Mouse (Mus musculus) liver, embryonic 13.5 days (tissue): ENCODE measurements around the gene Trim65. TPM values are rescaled to one million over a fixed set of nuclear protein-coding genes. Genes with fewer than 3 reads are reported as not detected.
"Not testable (repeated sequence)": the region's sequence is repeated elsewhere in the genome, so short reads cannot be mapped to it uniquely, and the experiment has no call there.

Source experiments
- ATAC-seq: fragments of 200-750 bp; cut with Nextera tagmentation; 2 replicates; pipeline ENCODE4 v1.8.0; 2017; ENCODE audit warnings: low read depth, mild to moderate bottlenecking, moderate number of reproducible peaks, moderate library complexity
- DNase-seq: peaks from one replicate; pipeline ENCODE4 v3.0.0; 2022
- H3K27ac ChIP-seq: fragments of 300-500 bp; sonication (generic); 2 replicates; pipeline ENCODE4 v1.5.1; 2015; ENCODE audit warnings: moderate library complexity, mild to moderate bottlenecking, inconsistent platforms
- H3K27me3 ChIP-seq: fragments of 300-500 bp; sonication (generic); 2 replicates; pipeline ENCODE4 v1.6.1; 2015; ENCODE audit warnings: mild to moderate bottlenecking, inconsistent platforms
- H3K36me3 ChIP-seq: fragments of 300-500 bp; sonication (generic); 2 replicates; pipeline ENCODE4 v1.6.1; 2015; ENCODE audit warnings: mild to moderate bottlenecking, inconsistent platforms
- H3K4me1 ChIP-seq: fragments of 300-500 bp; sonication (generic); replicated peaks from 2 replicates; pipeline ENCODE4 v1.6.1; 2015; ENCODE audit warnings: inconsistent platforms
- H3K4me2 ChIP-seq: fragments of 300-500 bp; sonication (generic); 2 replicates; pipeline ENCODE4 v1.6.1; 2015; ENCODE audit warnings: inconsistent platforms, mild to moderate bottlenecking, moderate library complexity
- H3K4me3 ChIP-seq: fragments of 300-500 bp; sonication (generic); replicated peaks from 2 replicates; pipeline ENCODE4 v1.5.1; 2015; ENCODE audit warnings: mild to moderate bottlenecking, inconsistent platforms
- H3K9ac ChIP-seq: fragments of 300-500 bp; sonication (generic); 2 replicates; pipeline ENCODE4 v1.6.1; 2015; ENCODE audit warnings: mild to moderate bottlenecking, inconsistent platforms
- H3K9me3 ChIP-seq: fragments of 300-500 bp; sonication (generic); replicated peaks from 2 replicates; pipeline ENCODE4 v1.6.1; 2016; ENCODE audit warnings: inconsistent platforms
- WGBS: fragments of 180-500 bp; shearing (Covaris S2); methylation state at CpG from one replicate; pipeline ENCODE4 v1.1.7; 2015; ENCODE audit not compliant: insufficient replicate concordance; 5-methylcytosine and 5-hydroxymethylcytosine counted together
- polyA plus RNA-seq: library from polyadenylated mRNA; unstranded; fragments of >200 nt; fragmentation: Nextera tagmentation; extraction: Ambion mirVana; gene quantifications from 2 replicates; pipeline ENCODE4 v1.2.1, GENCODE M21; 2015

Trim65 gene
- polyA plus RNA-seq, 1 experiment from 2014 or later = 1.1 TPM

DNA sequence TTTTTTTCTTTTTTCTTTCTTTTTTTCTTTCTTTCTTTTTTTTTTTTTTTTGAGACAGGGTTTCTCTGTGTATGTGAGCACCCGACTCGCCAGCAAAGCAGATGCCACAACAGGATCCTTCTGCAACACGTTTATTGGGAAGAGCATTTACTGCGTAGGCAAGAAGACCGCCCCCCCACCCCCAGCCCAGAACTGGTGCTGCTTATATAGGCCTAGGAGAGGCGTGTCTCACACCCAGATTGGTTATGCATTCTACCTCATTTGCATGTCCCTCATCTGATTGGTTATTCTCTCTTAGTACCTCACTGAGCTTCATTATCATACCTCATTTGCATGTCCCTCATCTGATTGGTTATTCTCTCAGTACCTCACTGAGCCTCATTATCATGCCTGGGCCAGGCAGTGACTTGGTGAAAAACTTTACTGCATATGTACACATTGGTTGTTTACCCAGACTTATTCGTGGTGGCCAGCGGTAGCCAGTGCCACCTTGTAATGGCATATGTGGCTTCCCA is 9.1 kb downstream of the Trim65 start:
- H3K9ac ChIP-seq, ATAC-seq, H3K9me3 ChIP-seq, H3K27ac ChIP-seq, H3K27me3 ChIP-seq, H3K4me3 ChIP-seq, H3K4me2 ChIP-seq, DNase-seq: not testable (repeated sequence)
- Histone ChIP-seq H3K4me1 (peaks cover 17% of the 10 kb centered on the region), H3K36me3 (peaks cover 31% of the 10 kb centered on the region)
- WGBS = 85% methylated on average over 8 of the region's 8 CpGs

DNA sequence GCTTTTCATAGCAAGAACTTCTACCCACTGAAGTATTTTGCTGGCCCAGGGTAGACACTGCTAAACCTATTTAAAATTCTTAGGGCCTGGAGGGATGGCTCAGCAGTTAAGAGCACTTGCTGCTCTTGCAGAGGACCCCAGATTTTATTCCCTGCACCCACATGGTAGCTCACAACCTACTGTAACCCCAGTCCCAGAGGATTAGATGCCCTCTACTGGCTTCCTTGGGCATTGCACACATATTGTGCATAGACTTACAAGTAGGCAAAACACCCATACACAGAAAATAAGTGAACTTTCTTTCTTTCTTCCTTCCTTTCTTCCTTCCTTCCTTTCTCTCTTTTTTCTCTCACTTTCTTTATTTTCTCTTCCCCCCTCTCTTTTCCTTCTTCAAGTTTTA is 13.1 kb downstream of the Trim65 start:
- no peak overlapping the region for H3K4me2 ChIP-seq
- 0 out of 2 replicates have a peak, but pooled peaks cover 3% of the 10 kb centered on the region for H3K9me3 ChIP-seq
- H3K27me3 ChIP-seq = no peaks in the 10 kb centered on the region
- no peak overlapping the region for H3K9ac ChIP-seq
- H3K36me3 ChIP-seq = peaks cover 8% of the 10 kb centered on the region
- no peak overlapping the region for H3K4me3 ChIP-seq
- H3K27ac ChIP-seq = no peak overlapping the region
- DNase-seq = no peak
- H3K4me1 ChIP-seq = peaks cover 7% of the 10 kb centered on the region
- ATAC-seq = no peak

DNA sequence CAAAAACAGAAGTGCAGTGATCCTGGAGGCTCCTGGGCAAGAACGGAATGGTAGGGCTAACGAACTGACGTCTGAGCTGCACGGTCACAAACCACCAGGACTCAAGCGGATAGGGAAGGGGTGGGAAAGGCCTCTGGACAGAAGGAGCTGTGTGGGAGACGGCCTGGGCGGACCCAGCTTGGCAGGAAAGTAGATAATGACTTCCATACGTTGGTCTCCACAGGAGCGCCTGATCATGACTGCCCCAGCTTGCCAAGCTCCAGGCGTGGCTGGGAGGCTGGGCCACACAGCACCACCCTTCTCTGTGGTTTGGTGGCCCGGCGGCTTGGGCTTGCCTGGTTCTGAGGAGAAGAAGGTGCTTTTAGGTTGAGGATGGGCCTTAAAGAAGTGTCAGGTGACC is 13.7 kb downstream of the Trim65 start:
- Histone ChIP-seq H3K27me3 (0 out of 2 replicates have a peak, but pooled peaks cover under 1% of the 10 kb centered on the region), H3K27ac (no peak overlapping the region; the same call in 1 of the 2 replicates), H3K4me2 (no peak overlapping the region), H3K9me3 (0 out of 2 replicates have a peak, but pooled peaks cover 3% of the 10 kb centered on the region), H3K4me1 (peaks cover 7% of the 10 kb centered on the region), H3K4me3 (no peak overlapping the region), H3K9ac (no peak overlapping the region), H3K36me3 (peaks cover 3% of the 10 kb centered on the region)
- ATAC-seq (peak; percentile 48; the same call in 1 of the 2 replicates), DNase-seq (no peak)
- WGBS = 43% methylated on average over 12 of the region's 12 CpGs

DNA sequence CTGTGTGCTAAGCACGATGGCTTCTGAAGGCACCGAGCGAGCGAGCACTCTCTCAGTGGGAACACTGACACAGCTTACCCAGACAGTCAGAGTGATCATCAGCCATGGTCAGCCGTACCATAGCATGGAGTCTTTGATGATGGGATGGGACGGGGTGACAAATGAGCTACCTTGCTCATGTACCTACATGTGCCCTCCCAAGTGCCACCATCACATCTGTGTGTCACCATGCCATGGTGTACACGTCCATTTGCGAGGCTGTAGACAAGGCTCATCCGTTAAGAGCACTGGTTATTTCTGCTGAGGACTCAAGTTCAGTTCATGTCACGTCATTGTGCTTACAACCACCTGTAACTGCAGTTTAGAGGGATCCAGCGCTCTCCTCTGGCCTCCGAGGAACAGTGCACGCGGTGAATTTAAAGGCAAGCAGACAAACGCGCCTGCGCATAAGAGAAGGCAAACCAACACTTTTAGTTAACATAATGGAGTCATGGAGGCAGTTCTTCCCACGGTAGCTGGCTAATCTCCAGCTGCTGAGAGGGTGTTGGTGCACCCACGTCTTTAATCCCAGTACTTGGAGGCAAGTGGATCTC is 19.2 kb downstream of the Trim65 start:
- Histone ChIP-seq H3K4me2 (no peak overlapping the region), H3K9ac (no peak overlapping the region), H3K27me3 (peaks cover 55% of the 10 kb centered on the region), H3K27ac (no peak overlapping the region), H3K4me3 (no peak overlapping the region), H3K36me3 (no peaks in the 10 kb centered on the region), H3K9me3 (no peaks in the 10 kb centered on the region), H3K4me1 (peaks cover 38% of the 10 kb centered on the region)
- no peak for DNase-seq
- ATAC-seq = no peak
- 86% methylated on average over 19 of the region's 19 CpGs for WGBS

DNA sequence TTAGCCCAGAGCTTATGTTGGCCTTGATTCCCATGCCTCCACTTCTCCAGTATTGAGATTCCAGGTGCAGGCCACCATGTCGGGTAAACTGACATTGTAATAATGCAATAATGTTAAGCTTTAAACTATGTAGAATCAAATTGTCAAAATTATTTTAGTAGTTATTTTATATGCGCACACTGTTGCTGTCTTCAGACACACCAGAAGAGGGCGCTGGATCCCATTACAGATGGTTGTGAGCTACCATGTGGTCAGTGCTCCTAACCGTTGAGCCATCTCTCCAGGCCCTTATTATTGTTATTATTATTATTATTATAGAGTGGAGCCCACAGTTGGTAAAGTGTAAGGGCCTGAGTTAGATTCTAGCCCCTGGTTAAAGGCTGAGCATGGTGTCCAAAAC is 19.9 kb downstream of the Trim65 start:
- H3K4me1 ChIP-seq = peaks cover 44% of the 10 kb centered on the region
- peaks cover 62% of the 10 kb centered on the region for H3K27me3 ChIP-seq
- 67% methylated on average over 4 of the region's 4 CpGs for WGBS
- no peak overlapping the region for H3K4me3 ChIP-seq
- DNase-seq (no peak), ATAC-seq (no peak)
- H3K27ac ChIP-seq = no peak overlapping the region
- no peak overlapping the region for H3K9ac ChIP-seq
- H3K4me2 ChIP-seq = 0 out of 2 replicates have a peak overlapping the region, but pooled peaks have one; percentile 69
- no peaks in the 10 kb centered on the region for H3K9me3 ChIP-seq
- H3K36me3 ChIP-seq = no peaks in the 10 kb centered on the region

DNA sequence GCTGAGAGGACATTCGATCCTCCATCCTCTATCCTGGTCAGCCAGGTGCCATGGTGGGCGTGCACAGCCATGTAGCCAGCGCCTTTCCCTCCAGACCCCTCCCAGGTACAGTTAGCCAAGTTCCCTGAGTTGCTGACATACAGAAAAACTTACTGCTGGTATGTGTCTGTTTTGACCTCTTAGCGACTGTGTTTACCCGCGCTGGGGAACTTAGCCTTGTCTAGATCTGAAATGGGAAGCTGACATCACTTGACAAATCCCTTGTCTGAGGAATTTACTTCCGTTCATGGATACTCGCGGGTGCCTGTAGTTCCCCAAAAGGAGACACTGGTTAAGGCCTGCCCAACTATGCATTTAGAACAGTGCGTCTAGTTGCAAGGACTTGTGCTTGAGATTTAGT is 20.4 kb downstream of the Trim65 start:
- DNase-seq (no peak), ATAC-seq (no peak)
- Histone ChIP-seq H3K4me1 (peaks cover 49% of the 10 kb centered on the region), H3K4me2 (peak overlapping the region; percentile 69), H3K9ac (peak overlapping the region; percentile 62), H3K27me3 (peaks cover 67% of the 10 kb centered on the region), H3K36me3 (no peaks in the 10 kb centered on the region), H3K4me3 (peak overlapping the region; percentile 59), H3K27ac (peak overlapping the region; percentile 18; the same call in 1 of the 2 replicates), H3K9me3 (no peaks in the 10 kb centered on the region)
- WGBS = 23% methylated on average over 10 of the region's 10 CpGs

DNA sequence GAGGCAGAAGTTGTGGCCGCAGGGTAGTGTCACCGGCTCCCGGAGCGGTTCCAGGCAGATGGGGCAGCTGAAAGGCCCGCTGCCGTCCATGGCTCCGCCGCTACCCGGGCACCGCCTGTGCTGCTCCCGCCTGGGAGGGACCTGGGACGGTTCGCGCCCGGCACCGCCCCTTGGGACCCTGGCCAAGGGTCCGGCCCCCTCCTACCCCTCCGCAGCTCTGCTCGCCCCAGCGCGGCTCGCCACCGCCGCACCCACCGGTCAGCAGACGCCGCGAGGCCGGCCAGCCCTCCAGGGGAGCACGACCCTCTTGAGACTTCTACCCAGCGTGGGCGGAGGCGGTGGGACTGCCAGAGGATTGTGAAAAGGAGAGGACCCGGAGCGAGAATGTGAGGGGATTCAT is 20.8 kb downstream of the Trim65 start:
- H3K36me3 ChIP-seq = no peaks in the 10 kb centered on the region
- ATAC-seq (peak; percentile 21; the same call in 1 of the 2 replicates), DNase-seq (no peak)
- peak overlapping the region; percentile 62 for H3K9ac ChIP-seq
- 3% methylated on average over 30 of the region's 35 CpGs for WGBS
- no peaks in the 10 kb centered on the region for H3K9me3 ChIP-seq
- peak overlapping the region; percentile 69 for H3K4me2 ChIP-seq
- H3K27me3 ChIP-seq = peaks cover 69% of the 10 kb centered on the region
- peaks cover 54% of the 10 kb centered on the region for H3K4me1 ChIP-seq
- H3K4me3 ChIP-seq = peak overlapping the region; percentile 59
- H3K27ac ChIP-seq = peak overlapping the region; percentile 18

DNA sequence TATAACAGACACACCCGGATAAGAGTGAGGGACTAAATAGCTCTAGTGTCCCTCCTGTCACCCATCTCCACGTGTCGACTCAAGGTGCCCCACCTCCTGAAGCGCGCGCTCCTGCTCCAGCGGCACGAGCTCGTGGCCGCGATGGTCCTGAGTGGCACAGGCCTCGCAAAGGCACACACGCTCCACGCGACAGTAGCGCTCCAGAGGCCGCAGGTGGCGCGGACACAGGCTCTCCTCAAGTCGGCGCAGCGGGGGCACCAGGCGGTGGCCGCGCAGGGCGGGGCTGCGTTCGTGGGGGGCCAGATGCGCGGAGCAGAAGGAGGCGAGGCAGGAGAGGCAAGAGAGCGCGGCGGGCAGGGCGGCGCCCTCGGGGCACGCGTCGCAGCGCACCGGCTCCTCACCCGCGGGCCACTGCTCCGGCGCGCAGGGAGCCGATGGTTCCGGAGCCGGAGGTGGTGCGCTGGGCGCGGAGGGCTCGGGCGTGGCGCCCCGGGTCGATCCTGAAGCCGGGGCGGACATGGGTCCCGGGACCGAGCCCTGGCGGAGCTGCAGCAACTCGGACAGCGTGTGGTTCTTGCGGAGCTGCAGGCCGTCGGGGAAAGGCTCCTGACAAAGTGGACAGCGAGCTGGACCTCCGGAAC is 21.4 kb downstream of the Trim65 start:
- under 1% methylated on average over 70 of the region's 70 CpGs for WGBS
- Histone ChIP-seq H3K27ac (0 out of 2 replicates have a peak overlapping the region, but pooled peaks have one; percentile 18), H3K9me3 (no peaks in the 10 kb centered on the region), H3K4me2 (peak overlapping the region; percentile 69), H3K36me3 (no peaks in the 10 kb centered on the region), H3K4me1 (peaks cover 59% of the 10 kb centered on the region), H3K4me3 (peak overlapping the region; percentile 59), H3K9ac (peak overlapping the region; percentile 62), H3K27me3 (peaks cover 69% of the 10 kb centered on the region)
- peak; percentile 11; the same call in 1 of the 2 replicates for ATAC-seq
- DNase-seq = no peak

DNA sequence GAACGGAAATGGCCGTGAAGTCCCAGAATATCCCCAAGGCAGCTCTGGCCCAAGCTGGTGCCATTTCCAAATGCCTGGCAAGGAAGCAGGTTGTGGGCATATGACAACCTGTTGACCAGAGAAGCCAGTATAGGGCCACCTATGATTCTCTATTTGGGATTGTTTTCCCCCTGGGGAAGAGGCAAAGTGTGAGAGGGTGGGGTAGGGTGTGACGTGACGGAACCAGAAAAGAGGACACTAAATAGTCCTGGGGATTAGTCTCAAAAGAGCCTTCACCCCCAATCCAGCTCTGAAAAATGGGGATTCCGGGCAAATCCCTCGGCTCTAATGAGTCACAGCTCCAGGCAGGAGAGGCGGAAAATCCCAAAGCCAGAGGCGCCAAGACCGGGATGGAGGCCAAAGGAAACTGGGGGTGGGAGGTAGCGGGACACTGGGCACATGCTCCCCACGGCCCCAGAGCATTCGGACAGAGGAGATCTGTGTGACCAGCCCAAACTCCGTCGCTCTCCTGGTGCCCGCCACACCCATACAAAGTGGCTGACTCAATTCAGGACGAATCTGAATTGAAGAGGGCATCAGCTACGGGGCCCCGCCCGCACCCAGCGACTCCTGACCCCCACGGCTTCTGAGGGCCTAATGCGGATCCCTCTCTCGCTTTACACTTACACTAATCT is 22.3 kb downstream of the Trim65 start:
- no peak for ATAC-seq
- H3K4me2 ChIP-seq = peak overlapping the region; percentile 69
- H3K27me3 ChIP-seq = peaks cover 69% of the 10 kb centered on the region
- H3K27ac ChIP-seq = no peak overlapping the region
- DNase-seq = no peak
- H3K9me3 ChIP-seq = no peaks in the 10 kb centered on the region
- H3K36me3 ChIP-seq = no peaks in the 10 kb centered on the region
- peak overlapping the region; percentile 59 for H3K4me3 ChIP-seq
- peaks cover 69% of the 10 kb centered on the region for H3K4me1 ChIP-seq
- H3K9ac ChIP-seq = no peak overlapping the region
- 24% methylated on average over 23 of the region's 23 CpGs for WGBS

DNA sequence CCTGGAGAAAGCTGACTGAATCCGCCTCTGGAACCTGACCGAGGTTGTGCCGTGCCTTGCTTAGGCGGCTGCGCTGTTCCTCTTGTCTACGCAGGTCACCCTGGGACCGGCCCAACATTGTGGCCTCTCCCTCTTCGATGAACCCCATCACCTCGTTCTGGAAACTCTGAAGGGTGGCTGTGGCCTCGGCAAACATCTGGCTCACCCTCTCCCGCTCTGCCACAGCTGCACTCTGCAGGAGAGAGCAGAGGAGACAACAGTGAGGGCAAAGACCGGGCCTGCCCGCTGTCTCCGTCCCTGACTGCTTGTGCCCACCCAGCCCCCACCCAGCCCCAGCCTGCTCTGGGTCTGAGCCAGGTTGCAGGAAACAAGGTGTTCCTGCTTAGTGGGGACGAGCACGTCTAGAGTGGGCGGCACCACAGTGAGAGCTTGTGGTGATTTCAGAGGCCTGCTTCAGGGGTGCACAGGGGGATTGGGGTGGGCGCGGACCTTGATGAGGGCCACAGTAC is 23.1 kb downstream of the Trim65 start:
- Histone ChIP-seq H3K9me3 (no peaks in the 10 kb centered on the region), H3K27ac (no peak overlapping the region), H3K36me3 (no peaks in the 10 kb centered on the region), H3K4me3 (no peak overlapping the region), H3K4me2 (peak overlapping the region; percentile 69), H3K27me3 (peaks cover 69% of the 10 kb centered on the region), H3K4me1 (peaks cover 77% of the 10 kb centered on the region), H3K9ac (no peak overlapping the region)
- 55% methylated on average over 19 of the region's 19 CpGs for WGBS
- ATAC-seq (no peak), DNase-seq (no peak)
